Mouse (Mus musculus) lung, adult 2 months (tissue): ENCODE results near the gene Gm11096. TPM values are rescaled to one million over a fixed set of nuclear protein-coding genes. Genes with fewer than 3 reads are reported as not detected.

Experiments
- DNase-seq: peaks from one replicate; pipeline ENCODE4 v3.0.0; 2022
- H3K4me1 ChIP-seq: fragments of 200-500 bp; 2 replicates; pipeline ENCODE4 v1.6.1; 2011; ENCODE audit warnings: low read length; ENCODE audit not compliant: control insufficient read depth, insufficient read depth
- H3K4me3 ChIP-seq: fragments of 200-500 bp; replicated peaks from 2 replicates; pipeline ENCODE3; 2011; ENCODE audit warnings: low read depth, mild to moderate bottlenecking, control low read depth, low read length; ENCODE audit errors: extremely low read depth
- CTCF ChIP-seq: fragments of 200-500 bp; IDR thresholded peaks from 2 replicates; pipeline ENCODE4 v1.5.1; 2011; ENCODE audit warnings: mild to moderate bottlenecking, low read length, control low read depth; ENCODE audit not compliant: insufficient read depth
- POLR2A ChIP-seq: fragments of 200-500 bp; IDR thresholded peaks from 2 replicates; pipeline ENCODE4 v1.6.1; 2011; ENCODE audit warnings: low read depth, mild to moderate bottlenecking, control low read depth, low read length, borderline replicate concordance; ENCODE audit errors: extremely low read depth
- WGBS: fragments of 180-500 bp; shearing (Covaris S2); methylation state at CpG from one replicate; pipeline ENCODE4 v1.1.7; 2018; 5-methylcytosine and 5-hydroxymethylcytosine counted together
- polyA plus RNA-seq: library from polyadenylated mRNA; depleted of rRNA; stranded (reverse); fragments of >200 nt; gene quantifications from 2 replicates; pipeline ENCODE4 v1.2.3, GENCODE M21; 2012

Gm11096 gene
- polyA plus RNA-seq, 1 experiment: not detected

- Histone ChIP-seq H3K4me3 (no peak overlapping the region), H3K4me1 (no peaks in the 10 kb centered on the region)
- DNase-seq: no peak
- WGBS: 69% methylated on average over 10 of the region's 10 CpGs
- no peak for TF ChIP-seq CTCF
- TF ChIP-seq POLR2A: no peak
Measured at GRCm38 (mm10) chr17:81419802-81420459, 21.6 kb upstream of the Gm11096 start.

- Histone ChIP-seq H3K4me1 (no peaks in the 10 kb centered on the region), H3K4me3 (no peak overlapping the region)
- no peak for DNase-seq
- WGBS: 65% methylated on average over 10 of the region's 10 CpGs
- TF ChIP-seq CTCF (no peak), POLR2A (no peak)
Measured at GRCm38 (mm10) chr17:81424256-81424912, 17.2 kb upstream of the Gm11096 start.

GRCm38 (mm10) chr17:81427245-81427644 is 14.3 kb upstream of the Gm11096 start:
- DNase-seq: no peak
- 92% methylated on average over 7 of the region's 7 CpGs for WGBS
- no peak for TF ChIP-seq CTCF
- TF ChIP-seq POLR2A: no peak
- Histone ChIP-seq H3K4me1 (no peaks in the 10 kb centered on the region), H3K4me3 (no peak overlapping the region)

GRCm38 (mm10) chr17:81432733-81433132 is 8.8 kb upstream of the Gm11096 start:
- WGBS: 68% methylated on average over 2 of the region's 2 CpGs
- TF ChIP-seq POLR2A (no peak), CTCF (no peak)
- Histone ChIP-seq H3K4me3 (no peak overlapping the region), H3K4me1 (no peaks in the 10 kb centered on the region)
- DNase-seq: no peak

GRCm38 (mm10) chr17:81433148-81433547 is 8.4 kb upstream of the Gm11096 start:
- WGBS: 26% methylated on average over 5 of the region's 5 CpGs
- no peak for TF ChIP-seq POLR2A
- no peak for TF ChIP-seq CTCF
- H3K4me3 ChIP-seq: no peak overlapping the region
- no peaks in the 10 kb centered on the region for H3K4me1 ChIP-seq
- DNase-seq: no peak

GRCm38 (mm10) chr17:81455269-81455668 is 13.7 kb downstream of the Gm11096 start:
- Histone ChIP-seq H3K4me1 (no peaks in the 10 kb centered on the region), H3K4me3 (no peak overlapping the region)
- TF ChIP-seq POLR2A: no peak
- TF ChIP-seq CTCF: no peak
- DNase-seq: no peak
- WGBS: 71% methylated on average over 3 of the region's 3 CpGs

GRCm38 (mm10) chr17:81455977-81456376 is 14.4 kb downstream of the Gm11096 start:
- DNase-seq: no peak
- 57% methylated on average over 7 of the region's 7 CpGs for WGBS
- no peaks in the 10 kb centered on the region for H3K4me1 ChIP-seq
- TF ChIP-seq CTCF: no peak
- TF ChIP-seq POLR2A: no peak
- H3K4me3 ChIP-seq: no peak overlapping the region

GRCm38 (mm10) chr17:81459379-81459778 is 17.8 kb downstream of the Gm11096 start:
- Histone ChIP-seq H3K4me3 (no peak overlapping the region), H3K4me1 (no peaks in the 10 kb centered on the region)
- WGBS: 77% methylated on average over 3 of the region's 3 CpGs
- DNase-seq: no peak
- TF ChIP-seq POLR2A: no peak

- Histone ChIP-seq H3K4me1 (no peaks in the 10 kb centered on the region), H3K4me3 (no peak overlapping the region)
- no peak for DNase-seq
- 52% methylated on average over 5 of the region's 5 CpGs for WGBS
- TF ChIP-seq POLR2A (no peak), CTCF (no peak)
Measured at GRCm38 (mm10) chr17:81468941-81469340, 27.4 kb downstream of the Gm11096 start.

GRCm38 (mm10) chr17:81473363-81473762 is 31.8 kb downstream of the Gm11096 start:
- 82% methylated on average over 3 of the region's 3 CpGs for WGBS
- Histone ChIP-seq H3K4me1 (no peaks in the 10 kb centered on the region; the same call in 1 of the 2 replicates), H3K4me3 (no peak overlapping the region)
- TF ChIP-seq CTCF: no peak
- no peak for TF ChIP-seq POLR2A
- no peak for DNase-seq
